Mouse (Mus musculus): ENCODE data around the gene Trdmt1.
"Not testable (repeated sequence)": the region's sequence is repeated elsewhere in the genome, so short reads cannot be mapped to it uniquely, and the experiment has no call there.

The Trdmt1 gene

DNA sequence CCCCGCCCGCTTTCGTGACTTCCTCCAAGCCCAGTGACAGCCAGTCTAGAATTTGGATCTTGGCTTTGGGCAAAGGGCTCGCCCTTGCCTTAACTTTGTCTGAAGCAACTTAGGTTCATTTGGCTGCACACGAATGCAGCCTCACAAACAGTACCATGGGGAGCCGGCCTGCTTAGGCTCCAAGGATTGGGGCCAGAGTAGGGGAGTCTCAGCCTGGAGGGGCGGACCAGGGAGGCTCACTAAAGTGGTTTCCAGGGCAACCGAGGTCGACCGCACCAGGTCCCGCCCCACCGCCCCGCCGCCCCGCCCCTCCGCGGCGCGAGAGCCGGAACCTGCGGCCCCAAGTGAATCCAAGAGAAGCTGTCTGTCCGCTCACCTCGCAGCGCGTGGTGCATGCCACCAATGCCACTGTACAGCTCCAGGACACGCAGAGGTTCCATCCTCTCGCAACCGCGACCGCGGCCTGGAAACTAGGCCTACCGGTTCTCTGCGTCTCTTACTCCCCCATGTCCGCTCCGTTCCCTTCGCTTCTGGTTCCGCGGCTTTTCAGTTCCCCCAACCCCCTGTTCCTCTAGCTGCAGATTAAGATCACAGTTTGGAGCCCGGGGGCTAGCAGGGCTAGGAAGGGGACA is at the start of gene Trdmt1:
TSS of gene Trdmt1 (minus strand) at position 476 of the 632 bp plus-strand sequence.
- DNase-seq, result peak; percentile 79

DNA sequence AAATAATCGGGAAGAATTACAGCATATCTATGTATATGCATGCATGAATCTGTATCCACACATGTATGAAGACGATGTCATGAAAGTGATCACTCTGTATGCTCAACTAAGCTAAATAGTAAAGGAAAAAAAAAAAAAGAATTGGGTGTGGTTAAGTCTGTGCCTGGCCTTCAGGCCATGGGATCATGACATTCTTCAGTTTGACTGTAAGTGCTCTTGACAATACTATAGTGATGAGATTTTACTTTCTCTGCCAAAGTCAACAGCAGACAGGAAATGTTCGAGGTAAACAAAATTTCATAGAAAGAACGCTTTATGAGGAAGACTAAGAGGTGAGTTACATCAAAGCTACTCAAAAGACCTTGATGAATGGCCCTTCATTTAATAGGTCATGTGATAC is 48.9 kb upstream of the Trdmt1 start:
- DNase-seq, result no peak

GRCm38 (mm10) chr2:13583746-13584145 is 39.3 kb upstream of the Trdmt1 start:
- not testable (repeated sequence) for DNase-seq

DNA sequence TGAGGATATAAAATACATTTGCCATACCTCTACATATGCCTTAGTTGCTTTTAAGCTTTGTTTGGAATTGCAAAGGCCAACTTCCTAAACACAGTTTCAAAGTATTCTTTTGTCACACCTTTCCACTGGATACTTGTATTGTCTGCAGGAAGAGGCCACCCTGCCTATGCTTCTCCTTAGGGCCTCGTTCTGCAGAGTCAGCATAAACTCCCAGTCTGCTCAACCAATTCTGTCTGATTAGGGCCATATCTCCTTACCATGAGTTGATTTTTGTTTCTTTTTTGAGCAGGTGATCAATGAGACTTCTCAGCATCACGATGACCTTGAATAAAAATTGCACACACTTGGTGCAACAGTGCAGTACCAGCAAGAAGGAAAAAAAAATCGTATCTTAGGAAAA is 37.7 kb upstream of the Trdmt1 start:
- no peak for DNase-seq

- DNase-seq, result no peak
Measured at GRCm38 (mm10) chr2:13579991-13580390, 35.5 kb upstream of the Trdmt1 start.

- no peak for DNase-seq
Measured at GRCm38 (mm10) chr2:13579315-13579714, 34.8 kb upstream of the Trdmt1 start.

DNA sequence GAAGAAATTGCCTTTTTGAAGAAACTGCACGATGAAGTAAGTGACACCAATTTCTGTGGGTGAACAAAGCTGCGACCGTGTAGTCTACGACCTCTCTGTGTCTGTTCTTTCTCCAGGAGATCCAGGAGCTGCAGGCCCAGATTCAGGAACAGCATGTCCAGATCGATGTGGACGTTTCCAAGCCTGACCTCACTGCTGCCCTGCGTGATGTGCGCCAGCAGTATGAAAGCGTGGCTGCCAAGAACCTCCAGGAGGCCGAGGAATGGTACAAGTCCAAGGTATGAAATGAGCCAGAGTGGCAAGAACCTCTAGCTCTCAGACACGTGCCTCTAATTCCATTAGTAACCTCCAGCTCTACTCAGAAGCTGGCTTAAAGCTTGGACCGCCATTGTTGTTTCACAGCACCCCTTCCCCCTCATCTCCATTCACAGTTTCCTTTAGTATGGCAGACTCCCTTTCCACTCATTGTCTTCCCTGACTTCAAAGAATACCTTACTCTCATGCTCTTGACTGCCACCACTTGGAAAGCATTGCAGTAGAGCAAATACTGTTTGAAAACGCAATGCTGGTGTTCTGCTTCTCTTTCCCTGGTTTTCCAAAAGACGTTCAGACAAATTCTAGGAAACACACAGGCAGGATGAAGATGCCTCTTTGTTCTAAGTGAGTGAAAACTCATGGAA is 34.1 kb upstream of the Trdmt1 start:
- DNase-seq, result peak; percentile 16

DNA sequence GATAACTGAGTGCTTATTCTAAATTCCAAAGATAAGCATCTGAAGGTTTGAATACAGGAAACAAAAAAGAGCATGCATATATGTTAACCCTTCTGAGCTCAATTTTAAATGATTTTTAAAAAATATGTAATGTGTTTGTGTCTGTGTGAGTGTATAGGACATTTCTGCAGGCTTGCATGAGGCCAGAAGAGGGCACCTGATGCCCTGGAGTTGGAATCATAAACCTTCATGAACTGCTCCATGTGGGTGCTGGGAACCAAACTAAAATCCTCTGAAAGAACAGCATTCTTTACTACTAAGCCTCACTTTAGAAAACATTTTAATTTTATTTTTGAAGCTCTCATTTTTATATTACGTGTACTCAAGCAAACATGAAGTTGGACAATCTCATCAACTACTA is 32.9 kb upstream of the Trdmt1 start:
- no peak for DNase-seq

GRCm38 (mm10) chr2:13575926-13576325 is 31.5 kb upstream of the Trdmt1 start:
- DNase-seq, result no peak

- DNase-seq, result peak; percentile 20
Measured at GRCm38 (mm10) chr2:13575287-13575801, 30.9 kb upstream of the Trdmt1 start.

DNA sequence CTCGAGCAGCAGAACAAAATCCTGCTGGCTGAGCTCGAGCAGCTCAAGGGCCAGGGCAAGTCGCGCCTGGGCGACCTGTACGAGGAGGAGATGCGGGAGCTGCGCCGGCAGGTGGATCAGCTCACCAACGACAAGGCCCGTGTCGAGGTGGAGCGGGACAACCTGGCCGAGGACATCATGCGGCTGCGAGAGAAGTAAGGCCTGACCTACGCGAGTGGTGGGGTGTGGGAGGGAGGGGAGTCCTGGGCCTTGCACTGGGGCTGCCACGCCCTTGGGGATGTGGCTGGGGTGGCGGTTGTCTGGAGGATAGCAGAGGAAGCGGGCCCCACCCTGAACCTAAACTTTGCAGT is 30.3 kb upstream of the Trdmt1 start:
- no peak for DNase-seq

GRCm38 (mm10) chr2:13574066-13574800 is 29.8 kb upstream of the Trdmt1 start:
- DNase-seq, result peak; percentile 23

GRCm38 (mm10) chr2:13573408-13574065 is 29.1 kb upstream of the Trdmt1 start, which contains the start of gene Vim:
Vim (plus strand) TSS chr2:13573927.
- DNase-seq, result peak; percentile 14

GRCm38 (mm10) chr2:13572647-13573407 is 28.4 kb upstream of the Trdmt1 start:
- no peak for DNase-seq

DNA sequence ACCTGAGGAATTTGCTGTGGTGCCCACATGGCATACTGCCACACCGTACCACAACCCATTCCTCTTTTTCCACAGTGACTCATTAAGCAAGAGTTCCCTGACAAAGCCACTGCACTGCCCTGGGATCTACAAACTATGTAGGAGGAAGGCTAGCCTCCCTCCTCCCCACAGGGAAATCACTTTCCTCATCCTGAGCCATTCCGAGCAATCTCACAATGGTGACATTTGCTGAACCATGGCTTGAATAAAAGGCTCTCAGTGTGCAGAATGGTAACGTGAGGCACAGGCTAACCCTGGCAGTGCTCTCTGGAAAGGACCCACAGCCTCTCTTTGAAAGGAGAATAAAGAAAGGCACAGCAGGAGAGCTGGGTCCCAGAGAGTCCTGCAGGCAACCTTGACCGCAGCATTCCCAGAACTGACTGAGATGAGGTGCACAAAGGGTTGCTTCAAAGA is 27.7 kb upstream of the Trdmt1 start:
- no peak for DNase-seq

- DNase-seq, result no peak
Measured at GRCm38 (mm10) chr2:13570122-13570521, 25.7 kb upstream of the Trdmt1 start.

- DNase-seq, result no peak
Measured at GRCm38 (mm10) chr2:13560396-13560795, 15.9 kb upstream of the Trdmt1 start.

- DNase-seq, result no peak
Measured at GRCm38 (mm10) chr2:13559729-13560128, 15.3 kb upstream of the Trdmt1 start.

DNA sequence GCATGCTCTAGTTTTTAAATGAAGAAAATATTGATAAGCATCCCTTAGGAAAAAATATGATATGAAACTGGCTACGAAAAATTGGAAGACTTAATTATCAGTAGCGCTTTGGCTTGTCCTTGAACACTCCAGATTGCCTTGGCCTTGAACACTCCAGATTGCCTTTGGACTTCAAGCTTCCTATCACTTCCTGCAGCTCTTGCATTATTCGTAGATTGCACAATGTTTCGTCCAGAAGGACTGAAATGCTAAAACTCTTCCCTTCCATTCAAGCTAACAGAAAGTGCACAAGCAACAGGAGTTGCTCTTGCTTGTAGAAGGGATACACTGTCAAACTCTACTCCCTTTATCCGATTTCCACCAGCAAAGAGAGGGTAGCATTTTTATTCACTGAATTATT is 14.8 kb upstream of the Trdmt1 start:
- no peak for DNase-seq

- no peak for DNase-seq
Measured at GRCm38 (mm10) chr2:13558607-13559262, 14.3 kb upstream of the Trdmt1 start.

DNA sequence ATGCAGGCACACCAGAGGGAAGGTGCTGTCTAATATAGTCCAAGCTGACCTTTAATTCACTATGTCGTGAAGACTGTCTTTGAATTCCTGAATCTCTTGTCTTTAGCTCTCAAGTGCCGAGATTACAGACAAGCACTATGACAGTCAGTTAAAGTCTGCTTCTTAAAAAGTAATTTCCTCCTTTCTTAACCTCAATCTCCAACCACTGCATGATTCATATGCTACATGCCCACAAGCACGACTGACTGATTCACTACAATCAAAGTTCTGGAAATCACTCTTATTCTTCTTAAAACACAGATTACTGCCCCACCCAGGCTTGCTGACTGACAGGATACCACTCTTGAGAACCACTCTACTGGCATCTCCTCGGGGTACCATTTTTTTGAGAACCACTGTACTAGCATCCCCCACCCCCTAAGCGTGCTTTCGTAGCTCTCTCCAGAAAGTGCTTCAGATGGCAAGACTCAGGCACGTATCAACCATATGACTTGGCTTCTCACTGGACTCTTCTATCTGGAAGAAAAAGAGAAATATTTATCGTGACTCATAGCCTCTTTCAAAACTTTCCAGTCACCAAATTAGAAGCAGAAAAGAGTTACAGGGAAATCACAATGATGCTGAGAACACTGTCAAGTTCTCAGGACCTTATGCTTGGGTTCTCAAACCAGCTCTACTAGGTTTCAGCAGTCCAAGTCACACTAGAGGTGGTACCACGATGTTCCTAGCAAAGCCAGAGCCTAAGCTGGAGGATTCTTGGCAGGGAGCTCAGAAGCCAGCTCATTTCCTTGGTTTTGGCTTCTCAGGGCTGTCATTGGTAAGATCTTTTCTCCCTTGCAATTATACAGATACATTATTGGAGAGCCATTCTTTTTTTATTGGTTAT is 12.9 kb upstream of the Trdmt1 start:
- DNase-seq, result no peak

Measured in cerebellum, adult 8-10 months (tissue).